In genomic region chr1:134065241-134065809, GRCm38 (mm10) we compare ENCODE assay signal across 8 mouse cellular contexts. TPM values are rescaled to one million over a fixed set of nuclear protein-coding genes. Genes with fewer than 3 reads are reported as not detected.
A peak's percentile ranks its signal among the peaks of the same experiment; 100 is the strongest.
DNase-seq lines count a peak whose midpoint lies in the region; ATAC-seq and TF ChIP-seq lines count a peak whose summit lies in the region.

No protein-coding gene starts in this region.

- peak; percentile 72 for TF ChIP-seq EP300 in liver, postnatal 0 days (IDR thresholded peaks at IDR 0.05; ENCODE audit: low read depth)

- no peak overlapping the region for H3K9ac ChIP-seq in heart, embryonic 11.5 days (ENCODE audit: low read depth, low read length)
- H3K9ac ChIP-seq in liver, postnatal 0 days (replicated peaks): no peak overlapping the region; the same call in 1 of the 2 replicates

- H3K36me3 ChIP-seq in heart, embryonic 11.5 days (ENCODE audit: control insufficient read depth, insufficient read depth, low read length): no peaks in the 10 kb centered on the region
- no peaks in the 10 kb centered on the region for H3K36me3 ChIP-seq in liver, postnatal 0 days (replicated peaks; ENCODE audit: insufficient read depth, low read length)

- H3K4me1 ChIP-seq in heart, embryonic 11.5 days (ENCODE audit: control insufficient read depth, insufficient read depth, low read length): peaks cover 57% of the 10 kb centered on the region
- H3K4me1 ChIP-seq in liver, postnatal 0 days (ENCODE audit: insufficient read depth): peaks cover 76% of the 10 kb centered on the region

- no peak overlapping the region for H3K4me2 ChIP-seq in heart, embryonic 11.5 days
- 0 out of 2 replicates have a peak overlapping the region, but pooled peaks have one; percentile 24 for H3K4me2 ChIP-seq in liver, postnatal 0 days (ENCODE audit: low read depth, low read length)

- ATAC-seq in heart, embryonic 11.5 days (replicated peaks; ENCODE audit: insufficient number of reproducible peaks, low FRiP score, low TSS enrichment): no peak
- ATAC-seq in liver, postnatal 0 days: peak; percentile 84
- ATAC-seq in neutrophil, adult 5-6 weeks (ENCODE audit: extremely low read depth, insufficient number of reproducible peaks, low FRiP score, poor library complexity, severe bottlenecking): peak; percentile 37

- H3K27ac ChIP-seq in heart, embryonic 11.5 days (ENCODE audit: low read depth, low read length): peak overlapping the region; percentile 42
- H3K27ac ChIP-seq in liver, postnatal 0 days (ENCODE audit: low read depth): peak overlapping the region; percentile 96

- WGBS in heart, embryonic 11.5 days (ENCODE audit: insufficient replicate concordance): 58% methylated on average over 4 of the region's 4 CpGs
- 14% methylated on average over 4 of the region's 4 CpGs for WGBS in liver, postnatal 0 days (ENCODE audit: insufficient replicate concordance)

- DNase-seq in urinary bladder, postnatal 14 days (ENCODE audit: low spot score): peak; percentile 56
- no peak for DNase-seq in urinary bladder, adult 2 months (ENCODE audit: low spot score)
- DNase-seq in liver, postnatal 0 days: peak; percentile 55
- DNase-seq in left cerebral cortex, adult 11 months (ENCODE audit: low spot score): no peak
- DNase-seq in right cerebral cortex, adult 2 months (ENCODE audit: low spot score in 2 of 2): no peak
- no peak for DNase-seq in layer of hippocampus, postnatal 14 days (ENCODE audit: low spot score in 2 of 2)

- no peak overlapping the region for H3K4me3 ChIP-seq in heart, embryonic 11.5 days (ENCODE audit: low read depth, low read length)
- H3K4me3 ChIP-seq in liver, postnatal 0 days (ENCODE audit: low read depth, low read length): no peak overlapping the region

- H3K9me3 ChIP-seq in heart, embryonic 11.5 days (replicated peaks; ENCODE audit: control insufficient read depth, low read length): no peaks in the 10 kb centered on the region
- H3K9me3 ChIP-seq in liver, postnatal 0 days (ENCODE audit: low read length): no peaks in the 10 kb centered on the region

- no peaks in the 10 kb centered on the region for H3K27me3 ChIP-seq in heart, embryonic 11.5 days (ENCODE audit: control insufficient read depth, insufficient read depth, low read length)
- H3K27me3 ChIP-seq in liver, postnatal 0 days (ENCODE audit: insufficient read depth, low read length): 0 out of 2 replicates have a peak, but pooled peaks cover 2% of the 10 kb centered on the region

- no peak for TF ChIP-seq CTCF in liver, postnatal 0 days (IDR thresholded peaks at IDR 0.05; ENCODE audit: low read depth)

RNA-seq across cellular contexts. Expression of gene Btg2, which starts 13.6 kb away (rescaled TPM):
- 48.4 and 67.8 TPM in 2 replicates for polyA plus RNA-seq in urinary bladder, adult 2 months (2012; rRNA removed)
- polyA plus RNA-seq in heart, embryonic 11.5 days (2014; fragmentation: Nextera tagmentation; extraction: Ambion mirVana): 31.7 and 35.6 TPM in 2 replicates
- 60.1 and 62.6 TPM in 2 replicates for polyA plus RNA-seq in liver, postnatal 0 days (2015; fragmentation: Nextera tagmentation; extraction: Ambion mirVana)
- total RNA-seq in neutrophil, adult 5-6 weeks (2017): 605 and 631 TPM in 2 replicates
- total RNA-seq in layer of hippocampus, postnatal 14 days (2021): 10 to 100 TPM; 14.1 to 19.2 TPM

RNA-seq across cellular contexts. Expression of gene Fmod, which starts 28.3 kb away (rescaled TPM):
- 14.0 and 18.9 TPM in 2 replicates for polyA plus RNA-seq in urinary bladder, adult 2 months (2012; rRNA removed)
- polyA plus RNA-seq in heart, embryonic 11.5 days (2014; fragmentation: Nextera tagmentation; extraction: Ambion mirVana): 10.6 and 13.4 TPM in 2 replicates
- polyA plus RNA-seq in liver, postnatal 0 days (2015; fragmentation: Nextera tagmentation; extraction: Ambion mirVana): 1.6 TPM in 2 replicates
- total RNA-seq in neutrophil, adult 5-6 weeks (2017): not detected in 2 replicates
- 1 to 10 TPM; 3.3 to 4.5 TPM for total RNA-seq in layer of hippocampus, postnatal 14 days (2021)

RNA-seq across cellular contexts. Expression of gene Chit1, which starts 45.7 kb away (rescaled TPM):
- polyA plus RNA-seq in urinary bladder, adult 2 months (2012; rRNA removed): 0.04 TPM in 1 of 2 replicates, not detected in the other
- polyA plus RNA-seq in heart, embryonic 11.5 days (2014; fragmentation: Nextera tagmentation; extraction: Ambion mirVana): 1.7 and 1.9 TPM in 2 replicates
- 0.26 TPM in 2 replicates for polyA plus RNA-seq in liver, postnatal 0 days (2015; fragmentation: Nextera tagmentation; extraction: Ambion mirVana)
- 0.35 TPM in 1 of 2 replicates, not detected in the other for total RNA-seq in neutrophil, adult 5-6 weeks (2017)
- under 1 TPM in 1 of 2 experiments, not detected in 1; 0.39 TPM for total RNA-seq in layer of hippocampus, postnatal 14 days (2021)

Comparison
In these comparisons a context has a peak if more than half of its experiments do, and no peak if none do; other contexts are left out.
1. DNase-seq: peak in urinary bladder, postnatal 14 days (single experiment) and liver, postnatal 0 days (single experiment); none in urinary bladder, adult 2 months (single experiment), left cerebral cortex, adult 11 months (single experiment), right cerebral cortex, adult 2 months (0 of 2) and layer of hippocampus, postnatal 14 days (0 of 2).